Mouse (Mus musculus) spleen, adult 2 months (tissue): ENCODE data around the gene Rev3l.

Source experiments
- CTCF ChIP-seq: fragments of 200-500 bp; IDR thresholded peaks from 2 replicates; pipeline ENCODE4 v1.5.1; 2011; ENCODE audit warnings: mild to moderate bottlenecking, inconsistent platforms; ENCODE audit not compliant: insufficient read depth, insufficient read length, insufficient replicate concordance; ENCODE audit errors: extremely low read depth
- POLR2A ChIP-seq: fragments of 200-500 bp; IDR thresholded peaks from 2 replicates; pipeline ENCODE4 v1.6.1; 2011; ENCODE audit warnings: low read depth, low read length, inconsistent platforms

DNA sequence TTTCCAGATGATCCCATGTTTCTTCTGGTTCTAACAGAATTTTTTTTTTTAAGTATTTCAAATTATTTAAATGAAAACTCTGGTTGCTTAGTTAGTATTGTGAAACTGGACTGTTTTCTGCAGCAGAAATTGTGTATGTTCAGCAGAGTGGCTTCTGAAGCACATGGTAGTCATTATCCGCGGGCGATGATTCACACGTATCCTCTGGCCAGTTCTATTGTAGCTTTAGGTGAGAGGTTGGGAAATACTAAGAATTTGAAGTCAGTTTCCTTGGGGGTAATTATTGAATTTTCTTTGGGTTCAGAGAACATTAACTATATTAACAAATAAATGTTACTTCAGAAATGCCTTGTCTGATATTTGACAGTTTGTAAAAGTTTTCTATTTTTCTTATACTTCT, 10.1 kb downstream of the Rev3l start:
- TF ChIP-seq CTCF (no peak), POLR2A (no peak)
